Mouse (Mus musculus): ENCODE data around the gene Dnajb4.
"Not testable (repeated sequence)": the region's sequence is repeated elsewhere in the genome, so short reads cannot be mapped to it uniquely, and the experiment has no call there.

Gene Dnajb4

DNA sequence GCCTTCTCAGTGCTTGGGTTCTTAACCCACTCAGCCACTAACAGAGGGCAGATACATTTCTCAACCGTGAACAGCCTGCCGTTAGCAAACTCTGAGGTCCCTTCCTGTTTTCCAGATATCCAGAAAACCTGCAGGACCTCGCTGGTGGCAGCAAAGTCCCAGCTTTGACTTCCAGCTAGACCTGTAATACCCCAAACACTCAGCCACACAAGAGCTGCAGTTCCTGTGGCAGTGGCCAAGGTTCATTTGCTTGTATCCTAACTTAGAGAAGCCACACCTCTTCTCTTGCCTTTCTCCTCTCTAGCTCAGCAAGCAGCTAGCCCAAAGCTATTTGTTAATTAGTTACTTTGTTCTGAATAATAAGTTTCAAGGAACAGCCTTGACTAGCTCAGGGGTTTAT lies 60.2 kb downstream of the Dnajb4 start:
- in situ Hi-C loops (cut with MboI, MseI) = no loop called here

GRCm38 (mm10) chr3:152149449-152149848 lies 60.7 kb downstream of the Dnajb4 start:
- in situ Hi-C loops (cut with MboI, MseI) = no loop called here

GRCm38 (mm10) chr3:152147085-152147831 lies 62.8 kb downstream of the Dnajb4 start:
- in situ Hi-C loops (cut with MboI, MseI) = no loop called here

- in situ Hi-C loops (cut with MboI, MseI) = no loop called here
Observed at GRCm38 (mm10) chr3:152145186-152145585, 64.9 kb downstream of the Dnajb4 start.

DNA sequence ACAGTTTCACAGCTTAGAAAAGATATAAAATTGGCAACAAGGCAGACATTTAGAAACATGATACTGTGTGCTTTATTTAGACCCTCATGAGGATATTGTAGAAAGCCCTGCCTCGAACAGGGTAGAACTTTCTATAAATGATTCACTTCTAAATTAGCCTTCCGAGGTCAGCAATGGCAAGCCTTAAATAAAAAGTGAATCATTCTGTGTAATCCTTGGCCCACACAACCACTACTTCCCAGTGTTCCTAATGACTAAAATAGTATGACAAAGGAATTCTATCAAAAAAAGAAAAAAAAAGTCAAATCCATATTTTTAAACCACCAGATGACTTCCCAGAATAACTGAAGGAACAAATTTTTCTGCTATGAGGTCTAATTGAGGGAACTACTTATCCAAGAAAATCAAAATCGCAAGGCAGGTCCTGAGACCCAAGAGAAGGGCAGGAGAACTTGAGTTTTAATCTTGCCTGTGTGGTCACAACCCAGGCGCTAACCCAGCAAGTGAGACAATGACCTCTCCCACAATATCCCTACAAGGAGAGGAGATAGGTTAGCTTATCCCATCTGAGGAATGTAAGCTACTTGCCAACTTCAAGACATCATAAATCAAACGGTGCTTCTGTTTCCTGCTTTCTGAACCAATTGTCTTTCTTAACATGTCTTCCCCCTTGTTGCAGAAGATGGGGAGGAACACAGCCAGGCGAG lies 67.0 kb downstream of the Dnajb4 start:
- in situ Hi-C loops (cut with MboI, MseI) = no loop called here

DNA sequence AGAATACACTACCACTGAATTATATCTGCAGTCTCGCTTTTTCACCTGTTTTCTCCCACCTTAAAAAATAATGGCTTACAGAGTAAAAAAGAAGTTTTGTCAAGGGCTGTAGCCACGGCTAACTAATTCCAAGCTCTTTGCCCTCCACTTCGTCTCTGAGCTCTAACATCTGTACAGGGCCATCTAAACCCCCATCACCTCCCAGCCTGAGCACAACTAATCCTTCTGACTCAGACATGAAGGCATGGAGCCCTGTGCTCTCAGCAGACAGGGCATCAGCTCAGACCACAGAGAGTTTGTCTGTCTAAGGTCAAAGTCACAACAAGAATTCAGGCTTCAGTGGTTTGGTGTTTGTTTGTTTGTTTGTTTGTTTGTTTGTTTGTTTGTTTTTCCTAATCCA lies 68.0 kb downstream of the Dnajb4 start:
- in situ Hi-C loops (cut with MboI, MseI) = no loop called here

DNA sequence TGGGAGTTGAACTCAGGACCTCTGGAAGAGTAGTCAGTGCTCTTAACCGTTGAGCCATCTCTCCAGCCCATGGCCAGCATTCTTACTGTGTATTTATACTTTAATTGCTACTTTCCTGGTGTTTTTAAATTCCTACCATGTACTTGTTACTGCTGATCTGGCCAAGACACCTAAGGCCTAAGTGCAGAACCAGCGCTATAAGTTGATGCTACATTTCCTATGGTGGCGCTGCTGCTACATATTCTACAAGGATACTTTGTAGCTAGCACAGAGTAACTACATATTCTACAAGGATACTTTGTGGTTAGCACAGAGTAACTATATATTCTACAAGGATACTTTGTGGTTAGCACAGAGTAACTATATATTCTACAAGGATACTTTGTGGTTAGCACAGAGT lies 70.8 kb downstream of the Dnajb4 start:
- in situ Hi-C loops (cut with MboI, MseI) = not testable (repeated sequence)

DNA sequence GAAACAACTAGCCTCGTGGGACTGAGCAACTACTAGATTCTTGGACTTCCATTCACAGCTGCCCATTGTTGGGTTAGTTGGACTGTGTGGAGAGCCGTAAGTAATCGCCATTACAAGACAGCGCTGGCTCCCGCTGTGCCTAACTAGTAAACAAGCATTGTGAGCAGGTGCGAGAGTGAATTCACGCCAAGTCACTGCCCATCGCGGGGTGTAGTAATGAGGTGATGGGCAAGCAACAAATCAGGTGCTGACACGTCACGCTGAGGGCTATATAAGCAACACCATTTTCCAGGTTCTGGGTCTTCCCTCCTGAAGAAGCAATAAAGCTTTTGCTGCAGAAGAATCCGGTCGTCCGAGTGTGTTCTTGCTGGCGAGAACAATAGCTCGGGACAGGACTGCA lies 74.0 kb downstream of the Dnajb4 start:
- in situ Hi-C loops (cut with MboI, MseI) = not testable (repeated sequence)

DNA sequence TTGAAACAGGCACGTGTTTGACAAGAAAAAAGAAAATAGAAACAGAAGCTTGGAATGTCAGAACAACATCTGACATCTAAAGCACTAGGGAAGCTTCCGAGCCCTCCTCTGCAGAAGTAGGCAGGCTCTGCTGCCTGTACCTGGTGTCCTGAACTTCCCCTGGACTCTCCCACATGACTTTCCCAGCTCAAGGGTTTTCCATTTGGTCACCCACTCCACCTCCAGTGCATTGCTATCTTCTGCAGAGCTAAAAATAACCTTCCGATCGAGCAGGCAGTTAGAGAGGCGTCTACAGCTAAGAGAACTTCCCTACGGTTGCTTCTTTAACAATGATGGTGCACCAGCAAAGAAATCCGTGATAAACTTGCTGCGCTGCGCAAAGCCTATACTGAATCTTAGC lies 76.5 kb downstream of the Dnajb4 start:
- in situ Hi-C loops (cut with MboI, MseI) = no loop called here

DNA sequence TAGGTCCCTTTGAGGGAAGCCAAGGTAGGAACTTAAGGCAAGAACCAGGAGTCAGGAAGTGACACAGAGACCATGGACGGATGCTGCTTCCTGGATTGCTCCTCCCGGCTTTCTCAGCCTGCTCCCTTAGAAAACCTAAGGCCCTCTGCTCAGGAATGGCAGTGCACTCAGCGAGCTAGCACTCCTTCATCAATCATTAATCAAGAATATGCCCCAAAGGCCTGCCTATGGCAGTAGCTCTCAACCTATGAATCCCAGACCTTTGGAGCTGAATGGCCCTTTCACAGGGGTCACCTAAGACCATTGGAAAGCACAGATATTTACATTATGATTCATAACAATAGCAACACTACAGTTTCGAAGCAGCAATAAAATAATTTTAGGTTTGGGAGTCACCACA lies 79.1 kb downstream of the Dnajb4 start:
- in situ Hi-C loops (cut with MboI, MseI) = no loop called here

GRCm38 (mm10) chr3:152129426-152129825 lies 80.7 kb downstream of the Dnajb4 start:
- in situ Hi-C loops (cut with MboI, MseI) = not testable (repeated sequence)

DNA sequence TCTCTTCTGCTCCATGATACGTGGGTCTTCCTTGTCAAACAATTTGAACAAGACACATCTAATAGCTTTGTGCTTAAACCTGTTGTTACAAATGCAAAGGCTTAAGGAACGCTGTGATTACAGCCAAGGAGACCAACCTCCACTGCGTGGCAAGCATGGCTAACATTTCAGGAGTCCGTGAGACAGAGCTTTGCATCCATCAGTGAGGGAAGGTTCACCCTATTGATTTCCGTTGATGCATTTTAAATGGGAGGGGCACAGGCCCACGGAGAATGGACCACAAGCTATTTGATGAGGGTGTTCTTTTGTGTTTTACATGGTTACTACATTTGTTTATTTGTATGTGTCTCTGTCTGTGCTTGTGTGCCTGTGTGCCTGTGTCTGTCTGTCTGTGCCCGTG lies 81.5 kb downstream of the Dnajb4 start:
- in situ Hi-C loops (cut with MboI, MseI) = no loop called here
